ENCODE assay signal across 8 mouse cellular contexts in the genomic region with DNA sequence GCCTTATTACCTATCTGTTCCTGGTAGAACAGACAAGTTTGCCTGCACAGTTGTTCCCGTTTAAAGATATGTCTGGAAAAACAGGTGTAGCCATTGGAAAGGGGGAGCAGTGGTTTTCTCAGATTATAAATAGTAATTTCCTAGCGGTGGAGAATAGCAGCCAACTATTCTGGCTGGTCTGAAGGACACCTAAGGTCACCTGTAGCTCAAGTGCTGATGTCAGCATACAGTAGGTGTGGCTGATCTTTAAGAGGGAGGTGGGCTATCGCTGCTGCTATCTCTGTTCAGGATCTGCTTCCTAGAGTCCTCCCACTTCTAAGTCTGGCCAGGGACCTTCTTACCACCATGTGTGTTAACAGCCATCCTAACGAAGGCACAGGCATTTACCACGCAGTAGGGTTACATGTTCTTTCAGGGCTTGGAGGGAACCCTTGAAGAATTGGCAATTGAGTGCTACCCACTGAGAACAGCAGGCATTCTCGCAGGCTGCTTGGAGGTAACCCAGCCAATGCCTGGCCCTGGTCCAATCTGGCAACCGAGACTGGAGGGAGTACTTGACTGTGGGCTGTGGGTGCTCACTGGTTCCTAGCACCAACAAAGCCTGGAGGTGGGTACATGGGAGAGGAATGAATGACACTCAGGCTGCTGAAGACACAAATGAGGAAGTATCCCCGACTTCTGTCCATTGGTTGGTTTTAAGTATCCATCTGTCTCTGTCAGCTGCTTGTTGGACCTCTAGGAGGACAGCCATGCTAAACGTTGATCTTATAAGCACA. TPM values are rescaled to one million over a fixed set of nuclear protein-coding genes. Genes with fewer than 3 reads are reported as not detected.
DNase-seq lines count a peak whose midpoint lies in the region; ATAC-seq and TF ChIP-seq lines count a peak whose summit lies in the region.
"Had no signal": no experiment of that assay in that cellular context is flagged by ENCODE, and none has a peak within 500 bp of the region (broad histone marks: within the 10 kb centered on the region; RNA-seq: fewer than 3 reads in every experiment).

No protein-coding gene starts in this region.

- ATAC-seq in lung, postnatal 0 days, result peak; percentile 8; the same call in 1 of the 2 replicates
- ATAC-seq in CD4-positive, CD25-positive, alpha-beta regulatory T cell, adult 4 months, result no peak
- no peak for ATAC-seq in midbrain, embryonic 11.5 days (ENCODE audit: low FRiP score)

- peak overlapping the region; percentile 56 for H3K9ac ChIP-seq in ES-Bruce4 (ENCODE audit: low read depth, poor library complexity, severe bottlenecking)
- H3K9ac ChIP-seq in MEL (ENCODE audit: control insufficient read depth, low read depth, low read length, poor library complexity, severe bottlenecking), result no peak overlapping the region
- H3K9ac ChIP-seq in lung, postnatal 0 days (replicated peaks; ENCODE audit: low read depth), result no peak overlapping the region
- no peak overlapping the region for H3K9ac ChIP-seq in midbrain, embryonic 11.5 days (ENCODE audit: low read length)
- H3K9ac ChIP-seq: neural tube, embryonic 12.5 days had no signal

- DNase-seq in MEL (ENCODE audit: low read depth, low spot score), result peak; percentile 76
- peak; percentile 31 to 83 for DNase-seq in frontal cortex, adult 2 months (ENCODE audit: extremely low spot score in 1 of 2, low spot score in 1 of 2)
- peak; percentile 14 to 31 for DNase-seq in kidney, adult 8-10 months
- no peak for DNase-seq in lung, postnatal 0 days (ENCODE audit: low spot score)
- DNase-seq in midbrain, embryonic 11.5 days (ENCODE audit: low spot score, missing footprints), result no peak

- TF ChIP-seq CTCF in ES-Bruce4 (IDR thresholded peaks at IDR 0.05; ENCODE audit: low read depth, low read length) (no peak), MEL (IDR thresholded peaks at IDR 0.05 in 2 of 3, conservative IDR thresholded peaks at IDR 0.05 in 1 of 3; ENCODE audit: control insufficient read depth in 1 of 3, insufficient read depth in 1 of 3, low read depth in 2 of 3, low read length in 3 of 3, poor library complexity in 1 of 3, severe bottlenecking in 1 of 3) (no peak)
- TF ChIP-seq CTCF in lung, postnatal 0 days (IDR thresholded peaks at IDR 0.05), result no peak

- H3K4me1 ChIP-seq in ES-Bruce4 (ENCODE audit: control insufficient read depth, insufficient read depth, low read length) (peaks cover 12% of the 10 kb centered on the region), MEL (ENCODE audit: control insufficient read depth in 1 of 2, insufficient read depth in 2 of 2, low read length in 2 of 2) (peaks cover 19 to 28% of the 10 kb centered on the region in 2 experiments)
- H3K4me1 ChIP-seq in lung, postnatal 0 days (ENCODE audit: insufficient read depth, low read depth, low read length), result no peaks in the 10 kb centered on the region
- H3K4me1 ChIP-seq in midbrain, embryonic 11.5 days (ENCODE audit: control insufficient read depth, insufficient read depth, low read length), result no peaks in the 10 kb centered on the region
- H3K4me1 ChIP-seq: neural tube, embryonic 12.5 days had no signal

- H3K36me3 ChIP-seq in ES-Bruce4 (ENCODE audit: control insufficient read depth, insufficient read depth, low read length, poor library complexity, severe bottlenecking), result no peaks in the 10 kb centered on the region
- peaks cover 0 to 29% of the 10 kb centered on the region in 2 experiments; a peak in 2 of 4 replicates for H3K36me3 ChIP-seq in MEL (ENCODE audit: control insufficient read depth in 1 of 2, insufficient read depth in 2 of 2, low read length in 2 of 2)
- no peaks in the 10 kb centered on the region for H3K36me3 ChIP-seq in lung, postnatal 0 days (ENCODE audit: insufficient read depth, low read length)
- no peaks in the 10 kb centered on the region for H3K36me3 ChIP-seq in midbrain, embryonic 11.5 days (ENCODE audit: control insufficient read depth, insufficient read depth, low read length)
- H3K36me3 ChIP-seq: neural tube, embryonic 12.5 days had no signal

- TF ChIP-seq POLR2A in ES-Bruce4 (IDR thresholded peaks at IDR 0.05; ENCODE audit: insufficient read depth, low read length) (no peak), MEL (IDR thresholded peaks at IDR 0.05; ENCODE audit: control insufficient read depth in 1 of 2, insufficient read depth in 1 of 2, low read depth in 1 of 2, low read length in 2 of 2, poor library complexity in 1 of 2) (no peak)

- H3K27me3 ChIP-seq in ES-Bruce4 (ENCODE audit: control insufficient read depth, insufficient read depth, low read length, poor library complexity, severe bottlenecking) (no peaks in the 10 kb centered on the region), MEL (ENCODE audit: control insufficient read depth in 1 of 2, insufficient read depth in 2 of 2, low read length in 2 of 2) (no peaks in the 10 kb centered on the region)
- H3K27me3 ChIP-seq in lung, postnatal 0 days (replicated peaks; ENCODE audit: insufficient read depth, low read length), result no peaks in the 10 kb centered on the region
- H3K27me3 ChIP-seq in midbrain, embryonic 11.5 days (ENCODE audit: control insufficient read depth, insufficient read depth, low read length), result no peaks in the 10 kb centered on the region
- H3K27me3 ChIP-seq: neural tube, embryonic 12.5 days had no signal

- no peaks in the 10 kb centered on the region for H3K79me2 ChIP-seq in MEL (ENCODE audit: control insufficient read depth, insufficient read depth, low read length, poor library complexity)

- H3K4me3 ChIP-seq in ES-Bruce4 (ENCODE audit: low read depth, low read length), result no peak overlapping the region
- H3K4me3 ChIP-seq in MEL (ENCODE audit: control insufficient read depth in 1 of 2, insufficient read depth in 1 of 2, low read depth in 2 of 2, low read length in 2 of 2), result no peak overlapping the region
- no peak overlapping the region for H3K4me3 ChIP-seq in lung, postnatal 0 days (ENCODE audit: low read depth, low read length)
- H3K4me3 ChIP-seq in midbrain, embryonic 11.5 days (ENCODE audit: low read depth, low read length), result no peak overlapping the region
- H3K4me3 ChIP-seq: neural tube, embryonic 12.5 days had no signal

- H3K9me3 ChIP-seq in ES-Bruce4 (replicated peaks; ENCODE audit: control insufficient read depth, insufficient read depth, low read length, poor library complexity, severe bottlenecking) (peaks cover 10% of the 10 kb centered on the region), MEL (replicated peaks; ENCODE audit: insufficient read depth, low read length) (no peaks in the 10 kb centered on the region)
- no peaks in the 10 kb centered on the region for H3K9me3 ChIP-seq in lung, postnatal 0 days (ENCODE audit: low read length)
- H3K9me3 ChIP-seq in midbrain, embryonic 11.5 days (ENCODE audit: control insufficient read depth, low read length), result no peaks in the 10 kb centered on the region
- H3K9me3 ChIP-seq: neural tube, embryonic 12.5 days had no signal

- H3K27ac ChIP-seq in ES-Bruce4 (ENCODE audit: insufficient read depth, low read length), result peak overlapping the region; percentile 93
- H3K27ac ChIP-seq in MEL (ENCODE audit: control insufficient read depth, low read depth, low read length), result no peak overlapping the region
- H3K27ac ChIP-seq in lung, postnatal 0 days (ENCODE audit: low read length), result no peak overlapping the region
- H3K27ac ChIP-seq in midbrain, embryonic 11.5 days (ENCODE audit: low read depth, low read length), result no peak overlapping the region
- H3K27ac ChIP-seq: neural tube, embryonic 12.5 days had no signal

- WGBS in lung, postnatal 0 days, result 44% methylated on average over 9 of the region's 9 CpGs
- WGBS in midbrain, embryonic 11.5 days, result 82% methylated on average over 9 of the region's 9 CpGs

- no peak overlapping the region for H3K4me2 ChIP-seq in lung, postnatal 0 days (replicated peaks; ENCODE audit: low read depth, low read length)
- H3K4me2 ChIP-seq in midbrain, embryonic 11.5 days, result no peak overlapping the region
- H3K4me2 ChIP-seq: neural tube, embryonic 12.5 days had no signal

- no peak for TF ChIP-seq EP300 in ES-Bruce4 (IDR thresholded peaks at IDR 0.05; ENCODE audit: insufficient read depth, low read depth, low read length)
- no peak; a peak in 1 of 4 replicates for TF ChIP-seq EP300 in MEL (IDR thresholded peaks at IDR 0.05; ENCODE audit: low read depth in 1 of 2, low read length in 2 of 2)
- TF ChIP-seq EP300 in lung, postnatal 0 days (IDR thresholded peaks at IDR 0.05), result no peak

- no peak for TF ChIP-seq RAD21 in MEL (IDR thresholded peaks at IDR 0.05; ENCODE audit: low read depth, low read length)

TF ChIP-seq in MEL, 35 proteins besides CTCF, POLR2A, EP300 and RAD21:
- TF ChIP-seq ZMIZ1 (IDR thresholded peaks at IDR 0.05; ENCODE audit: low read depth, low read length) (no peak), MAFK (IDR thresholded peaks at IDR 0.05; ENCODE audit: borderline replicate concordance, low read depth, low read length) (no peak), UBTF (IDR thresholded peaks at IDR 0.05; ENCODE audit: borderline replicate concordance, insufficient read depth, low read depth, low read length) (no peak), ELF1 (IDR thresholded peaks at IDR 0.05; ENCODE audit: low read depth, low read length) (no peak), GABPA (IDR thresholded peaks at IDR 0.05; ENCODE audit: low read depth, low read length) (no peak)
TF ChIP-seq in MEL: peak in this region for 0.

RNA-seq across cellular contexts. Expression of a gene that starts 33.0 kb away (rescaled TPM):
- polyA plus RNA-seq in ES-Bruce4 (2011; ENCODE audit: insufficient read depth, insufficient read length, low read depth, missing spikeins) (not detected in 2 replicates), MEL (2012; ENCODE audit: insufficient read depth in 1 of 2, insufficient read length in 2 of 2, low read depth in 1 of 2, low replicate concordance in 2 of 2, missing spikeins in 1 of 2) (not detected)
- not detected in 2 replicates for total RNA-seq in MEL (2012; rRNA removed)
- polyA plus RNA-seq in frontal cortex, adult 2 months (2012; rRNA removed), result not detected in 2 replicates
- not detected in 2 replicates for polyA plus RNA-seq in lung, postnatal 0 days (2015; fragmentation: Nextera tagmentation; extraction: Ambion mirVana)
- not detected for polyA plus RNA-seq in CD4-positive, CD25-positive, alpha-beta regulatory T cell, adult 4 months (2017; shearing (Covaris generic))
- polyA plus RNA-seq in midbrain, embryonic 11.5 days (2014; fragmentation: Nextera tagmentation; extraction: Ambion mirVana), result not detected in 2 replicates
- polyA plus RNA-seq: neural tube, embryonic 12.5 days had no signal

RNA-seq across cellular contexts. Expression of a gene that starts 39.3 kb away (rescaled TPM):
- polyA plus RNA-seq in ES-Bruce4 (2011; ENCODE audit: insufficient read depth, insufficient read length, low read depth, missing spikeins), result 98.0 and 102 TPM in 2 replicates
- 34.9 and 36.1 TPM in 2 replicates for total RNA-seq in MEL (2012; rRNA removed)
- polyA plus RNA-seq in MEL (2012; ENCODE audit: insufficient read depth in 1 of 2, insufficient read length in 2 of 2, low read depth in 1 of 2, low replicate concordance in 2 of 2, missing spikeins in 1 of 2), result 100 to 1,000 TPM in 1 of 2 experiments, 10 to 100 TPM in 1; 27.8 to 299 TPM
- 29.9 and 34.5 TPM in 2 replicates for polyA plus RNA-seq in frontal cortex, adult 2 months (2012; rRNA removed)
- polyA plus RNA-seq in lung, postnatal 0 days (2015; fragmentation: Nextera tagmentation; extraction: Ambion mirVana), result 36.1 and 41.3 TPM in 2 replicates
- polyA plus RNA-seq in CD4-positive, CD25-positive, alpha-beta regulatory T cell, adult 4 months (2017; shearing (Covaris generic)), result 10 to 100 TPM; 52.0 to 71.4 TPM
- polyA plus RNA-seq in midbrain, embryonic 11.5 days (2014; fragmentation: Nextera tagmentation; extraction: Ambion mirVana), result 69.1 and 69.3 TPM in 2 replicates

Comparison
In these comparisons a context has a peak if more than half of its experiments do, and no peak if none do; other contexts are left out.
1. DNase-seq: peak in MEL (single experiment), frontal cortex, adult 2 months (2 of 2) and kidney, adult 8-10 months (2 of 2); none in lung, postnatal 0 days (single experiment) and midbrain, embryonic 11.5 days (single experiment).